Mouse (Mus musculus): ENCODE results near the gene Rnf6.

DNA sequence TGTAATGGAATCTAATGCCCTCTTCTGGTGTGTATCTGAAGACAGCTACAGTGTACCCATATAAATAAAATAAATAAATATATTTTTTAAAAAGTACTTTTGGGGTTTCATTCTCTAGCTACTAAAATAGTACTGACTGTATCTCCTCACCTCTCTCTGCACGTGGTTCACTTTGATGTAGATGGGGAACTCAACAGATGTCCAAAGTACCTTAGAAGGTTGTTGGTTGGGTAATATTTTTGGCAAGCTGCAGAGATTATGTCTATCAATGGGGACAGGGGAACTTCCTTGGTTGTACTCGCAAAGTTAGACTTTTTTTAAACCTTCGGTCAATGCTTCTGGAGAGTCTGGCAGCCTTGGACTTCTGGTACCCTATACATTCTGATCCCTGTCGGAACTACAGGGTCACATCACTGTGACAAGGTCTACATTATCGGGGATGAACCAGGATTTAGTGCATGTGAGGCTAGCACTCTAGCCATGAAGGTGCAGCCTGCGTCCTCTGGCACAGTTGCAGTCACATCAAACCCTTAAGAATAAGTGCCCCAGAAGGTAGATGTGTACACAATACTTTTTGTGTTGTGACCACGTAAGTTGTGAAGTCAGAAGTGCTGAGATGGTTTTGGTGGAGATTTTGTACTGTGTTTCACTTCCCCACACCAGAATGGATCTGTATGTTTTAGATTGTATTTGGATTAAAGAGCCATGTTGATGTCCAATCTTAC, 24.5 kb upstream of the Rnf6 start:
- TF ChIP-seq CTCF (conservative IDR thresholded peaks at IDR 0.05; ENCODE audit: insufficient read depth, insufficient read length, low read depth, low read length), result no peak
- TF ChIP-seq POLR2A (IDR thresholded peaks at IDR 0.05; ENCODE audit: low read depth, low read length), result no peak
